Mouse (Mus musculus): ENCODE measurements around the gene Rdh7. TPM values are rescaled to one million over a fixed set of nuclear protein-coding genes. Genes with fewer than 3 reads are reported as not detected.
"Not testable (repeated sequence)": the region's sequence is repeated elsewhere in the genome, so short reads cannot be mapped to it uniquely, and the experiment has no call there.

The Rdh7 gene
- total RNA-seq, 2 experiments from 2014 or later: not detected

DNA sequence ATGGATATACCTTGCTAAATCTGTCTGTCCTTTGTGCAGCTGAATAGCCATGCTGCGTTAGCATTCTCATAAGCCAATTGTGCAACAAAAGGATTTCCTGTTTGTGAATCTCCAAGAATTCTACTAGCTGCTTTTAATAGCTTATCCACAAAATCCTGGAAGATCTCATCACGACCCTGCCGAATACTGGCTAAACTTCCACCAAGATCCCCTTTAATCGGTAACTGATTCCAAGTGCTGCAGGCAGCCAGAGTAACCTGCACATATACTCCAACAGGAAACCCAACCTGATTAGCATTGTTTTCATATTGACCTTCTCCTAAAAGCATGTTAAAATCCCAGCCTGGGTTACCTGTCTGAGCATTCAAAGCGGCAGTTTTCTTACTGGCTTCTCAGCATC, 53.3 kb downstream of the Rdh7 start:
- no peak for ATAC-seq (replicated peaks; ENCODE audit: low FRiP score, poor library complexity, severe bottlenecking)

DNA sequence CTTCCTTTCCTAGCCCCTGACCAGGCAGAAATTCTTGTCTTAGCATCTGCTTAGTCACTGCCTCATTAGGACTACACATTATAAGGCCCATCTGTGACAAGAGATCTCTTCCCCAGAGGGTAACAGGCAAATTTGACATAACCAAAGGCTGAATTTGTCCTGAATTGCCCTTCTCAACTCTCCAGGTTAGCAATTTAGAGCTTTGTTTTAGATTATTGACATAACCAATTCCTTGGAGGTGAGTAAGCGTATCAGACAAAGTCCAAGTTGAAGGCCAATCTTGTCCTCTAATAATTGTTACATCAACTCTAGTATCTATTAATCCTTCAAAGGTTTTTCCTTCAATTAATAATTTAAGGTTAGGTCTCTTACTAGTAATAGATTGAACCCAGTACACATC, 54.4 kb downstream of the Rdh7 start:
- ATAC-seq (replicated peaks; ENCODE audit: low FRiP score, poor library complexity, severe bottlenecking): not testable (repeated sequence)

Other genes starting within 250 kb of the Rdh7 start
- gene Stat6, start 245.8 kb downstream of the Rdh7 start, total RNA-seq (2015; ENCODE audit: low replicate concordance): 11.5 and 26.8 TPM in 2 replicates
- 11.3 and 16.6 TPM in 2 replicates for gene Stat6, start 245.8 kb downstream of the Rdh7 start, total RNA-seq (2017; ENCODE audit: low replicate concordance)
- gene Nemp1, start 221.9 kb downstream of the Rdh7 start, total RNA-seq (2015; ENCODE audit: low replicate concordance): 73.5 and 83.4 TPM in 2 replicates
- 69.6 and 83.2 TPM in 2 replicates for gene Nemp1, start 221.9 kb downstream of the Rdh7 start, total RNA-seq (2017; ENCODE audit: low replicate concordance)
- 2.5 TPM in 1 of 2 replicates, not detected in the other for gene Nab2, start 220.2 kb downstream of the Rdh7 start, total RNA-seq (2015; ENCODE audit: low replicate concordance)
- gene Nab2, start 220.2 kb downstream of the Rdh7 start, total RNA-seq (2017; ENCODE audit: low replicate concordance): 1.7 and 3.1 TPM in 2 replicates
- 0.84 TPM in 1 of 2 replicates, not detected in the other for gene Myo1a, start 183.6 kb downstream of the Rdh7 start, total RNA-seq (2015; ENCODE audit: low replicate concordance)
- 2.3 and 3.5 TPM in 2 replicates for gene Myo1a, start 183.6 kb downstream of the Rdh7 start, total RNA-seq (2017; ENCODE audit: low replicate concordance)
- gene Tac2, start 164.3 kb downstream of the Rdh7 start, total RNA-seq (2015; ENCODE audit: low replicate concordance): 51.1 and 56.6 TPM in 2 replicates
- gene Tac2, start 164.3 kb downstream of the Rdh7 start, total RNA-seq (2017; ENCODE audit: low replicate concordance): 20.4 and 22.6 TPM in 2 replicates
- gene Zbtb39, start 149.3 kb downstream of the Rdh7 start, total RNA-seq (2015; ENCODE audit: low replicate concordance): 0.72 and 2.9 TPM in 2 replicates
- 1.3 TPM in 1 of 2 replicates, not detected in the other for gene Zbtb39, start 149.3 kb downstream of the Rdh7 start, total RNA-seq (2017; ENCODE audit: low replicate concordance)
- not detected in 2 replicates for gene Gpr182, start 137.1 kb downstream of the Rdh7 start, total RNA-seq (2015; ENCODE audit: low replicate concordance)
- not detected in 2 replicates for gene Gpr182, start 137.1 kb downstream of the Rdh7 start, total RNA-seq (2017; ENCODE audit: low replicate concordance)
- not detected in 2 replicates for gene Rdh1, start 129.1 kb downstream of the Rdh7 start, total RNA-seq (2015; ENCODE audit: low replicate concordance)
- not detected in 2 replicates for gene Rdh1, start 129.1 kb downstream of the Rdh7 start, total RNA-seq (2017; ENCODE audit: low replicate concordance)
- not detected in 2 replicates for gene Rdh16f1, start 129.0 kb downstream of the Rdh7 start, total RNA-seq (2015; ENCODE audit: low replicate concordance)
- not detected in 2 replicates for gene Rdh16f1, start 129.0 kb downstream of the Rdh7 start, total RNA-seq (2017; ENCODE audit: low replicate concordance)
- not detected in 2 replicates for gene Rdh9, start 112.4 kb downstream of the Rdh7 start, total RNA-seq (2015; ENCODE audit: low replicate concordance)
- gene Rdh9, start 112.4 kb downstream of the Rdh7 start, total RNA-seq (2017; ENCODE audit: low replicate concordance): not detected in 2 replicates
- not detected in 2 replicates for gene Rdh16, start 87.7 kb downstream of the Rdh7 start, total RNA-seq (2015; ENCODE audit: low replicate concordance)
- not detected in 2 replicates for gene Rdh16, start 87.7 kb downstream of the Rdh7 start, total RNA-seq (2017; ENCODE audit: low replicate concordance)
- not detected in 2 replicates for gene Rdh19, start 38.9 kb downstream of the Rdh7 start, total RNA-seq (2015; ENCODE audit: low replicate concordance)
- gene Rdh19, start 38.9 kb downstream of the Rdh7 start, total RNA-seq (2017; ENCODE audit: low replicate concordance): not detected in 2 replicates
- not detected in 2 replicates for gene Rdh16f2, start 22.3 kb downstream of the Rdh7 start, total RNA-seq (2015; ENCODE audit: low replicate concordance)
- gene Rdh16f2, start 22.3 kb downstream of the Rdh7 start, total RNA-seq (2017; ENCODE audit: low replicate concordance): not detected in 2 replicates
- gene Sdr9c7, start 9.7 kb upstream of the Rdh7 start, total RNA-seq (2015; ENCODE audit: low replicate concordance): not detected in 2 replicates
- gene Sdr9c7, start 9.7 kb upstream of the Rdh7 start, total RNA-seq (2017; ENCODE audit: low replicate concordance): not detected in 2 replicates
- gene Hsd17b6, start 118.8 kb upstream of the Rdh7 start, total RNA-seq (2015; ENCODE audit: low replicate concordance): not detected in 2 replicates
- not detected in 2 replicates for gene Hsd17b6, start 118.8 kb upstream of the Rdh7 start, total RNA-seq (2017; ENCODE audit: low replicate concordance)
- 144 and 177 TPM in 2 replicates for gene Prim1, start 126.4 kb upstream of the Rdh7 start, total RNA-seq (2015; ENCODE audit: low replicate concordance)
- gene Prim1, start 126.4 kb upstream of the Rdh7 start, total RNA-seq (2017; ENCODE audit: low replicate concordance): 110 and 170 TPM in 2 replicates
- gene Naca, start 146.8 kb upstream of the Rdh7 start, total RNA-seq (2015; ENCODE audit: low replicate concordance): 228 and 341 TPM in 2 replicates
- 391 and 449 TPM in 2 replicates for gene Naca, start 146.8 kb upstream of the Rdh7 start, total RNA-seq (2017; ENCODE audit: low replicate concordance)
- 84.0 and 85.9 TPM in 2 replicates for gene Ptges3, start 170.1 kb upstream of the Rdh7 start, total RNA-seq (2015; ENCODE audit: low replicate concordance)
- gene Ptges3, start 170.1 kb upstream of the Rdh7 start, total RNA-seq (2017; ENCODE audit: low replicate concordance): 87.1 and 111 TPM in 2 replicates
- gene Atp5b, start 194.5 kb upstream of the Rdh7 start, total RNA-seq (2015; ENCODE audit: low replicate concordance): 755 and 881 TPM in 2 replicates
- gene Atp5b, start 194.5 kb upstream of the Rdh7 start, total RNA-seq (2017; ENCODE audit: low replicate concordance): 598 and 1,019 TPM in 2 replicates
- gene Baz2a, start 202.8 kb upstream of the Rdh7 start, total RNA-seq (2015; ENCODE audit: low replicate concordance): 89.4 and 109 TPM in 2 replicates
- gene Baz2a, start 202.8 kb upstream of the Rdh7 start, total RNA-seq (2017; ENCODE audit: low replicate concordance): 87.9 and 88.6 TPM in 2 replicates

Data from erythroid progenitor cell, adult 5-6 weeks (primary cell).